Mouse (Mus musculus) adrenal gland, adult 10 weeks (tissue): Measurements from ENCODE around the gene Jph2. TPM values are rescaled to one million over a fixed set of nuclear protein-coding genes. Genes with fewer than 3 reads are reported as not detected.

Experiments
- polyA plus RNA-seq: library from polyadenylated mRNA; stranded (reverse); fragments of 350-450 nt; fragmentation: Illumina TruSeq; extraction: RNeasy Lipid Tissue Mini Kit (QIAGEN cat#74804); gene quantifications from one replicate; pipeline ENCODE4 v1.2.3, GENCODE M21; 2014; ENCODE audit warnings: low read depth, low replicate concordance

Gene Jph2
- not detected for polyA plus RNA-seq

GRCm38 (mm10) chr2:163397905-163398304 lies at the start of gene Jph2:
Gene Jph2 (minus strand): TSS chr2:163397993.

GRCm38 (mm10) chr2:163438246-163438618 lies 40.4 kb upstream of the Jph2 start, which contains the start of gene Gdap1l1:
Gene Gdap1l1 (plus strand): TSS chr2:163438476.

GRCm38 (mm10) chr2:163424597-163424996 lies 26.8 kb upstream of the Jph2 start, which contains the start of gene Oser1:
Gene Oser1 (minus strand): TSS chr2:163424697.

Other genes starting within 250 kb of the Jph2 start
- 4.1 TPM for gene Tox2, start 194.9 kb downstream of the Jph2 start, polyA plus RNA-seq
- gene Oser1, start 26.7 kb upstream of the Jph2 start, polyA plus RNA-seq, result 51.5 TPM
- not detected for gene Gdap1l1, start 40.5 kb upstream of the Jph2 start, polyA plus RNA-seq
- gene Fitm2, start 74.6 kb upstream of the Jph2 start, polyA plus RNA-seq, result 75.2 TPM
- not detected for gene R3hdml, start 94.3 kb upstream of the Jph2 start, polyA plus RNA-seq
- gene Hnf4a, start 108.8 kb upstream of the Jph2 start, polyA plus RNA-seq, result not detected
- gene Ttpal, start 204.3 kb upstream of the Jph2 start, polyA plus RNA-seq, result 35.2 TPM
- 1,406 TPM for gene Serinc3, start 247.1 kb upstream of the Jph2 start, polyA plus RNA-seq